In the genomic region with DNA sequence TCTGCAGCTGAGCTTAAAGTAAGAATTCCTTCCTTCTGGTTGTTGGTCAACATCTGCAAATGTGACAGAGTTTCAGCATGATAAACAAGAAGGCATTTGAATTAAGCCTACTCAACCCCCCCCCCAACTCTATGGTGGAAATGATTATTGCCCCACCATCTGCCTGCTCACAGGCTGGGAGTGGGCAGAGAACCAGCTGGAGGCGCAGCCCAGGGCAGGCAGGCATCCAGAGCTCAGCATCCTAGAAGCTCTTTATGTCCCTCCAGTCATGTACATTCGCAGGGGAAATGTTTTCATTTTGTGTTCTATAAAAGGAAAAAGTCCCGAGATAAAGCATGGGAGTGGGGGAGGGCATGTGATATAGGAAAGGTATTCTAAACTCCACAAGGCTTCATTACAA, we compare ENCODE assay signal across 12 mouse cellular contexts.
A peak's percentile ranks its signal among the peaks of the same experiment; 100 is the strongest.
DNase-seq lines count a peak whose midpoint lies in the region; ATAC-seq lines count a peak whose summit lies in the region.
"Had no signal": no experiment of that assay in that cellular context is flagged by ENCODE, and none has a peak within 500 bp of the region (broad histone marks: within the 10 kb centered on the region; RNA-seq: fewer than 3 reads in every experiment).

No protein-coding gene starts in this region.

- DNase-seq in heart, adult 11 months, result no peak
- peak; percentile 84 to 87 for DNase-seq in cerebellum, postnatal 25 days
- peak; percentile 62 to 76 for DNase-seq in layer of hippocampus, postnatal 36 days
- peak; percentile 30 for DNase-seq in right cerebral cortex, postnatal 4 days
- DNase-seq in ovary, postnatal 36 days (ENCODE audit: low spot score), result no peak
- DNase-seq in embryo, embryonic 10.5 days (ENCODE audit: low spot score), result no peak
- DNase-seq: gastrocnemius, adult 2 months; midbrain, embryonic 14.5 days had no signal

- H3K4me1 ChIP-seq in heart, embryonic 13.5 days, result peaks cover 51% of the 10 kb centered on the region
- H3K4me1 ChIP-seq: kidney, embryonic 15.5 days had no signal

- no peaks in the 10 kb centered on the region for H3K27me3 ChIP-seq in heart, embryonic 13.5 days (replicated peaks)
- H3K27me3 ChIP-seq: kidney, embryonic 15.5 days had no signal

- no peak overlapping the region for H3K9ac ChIP-seq in heart, embryonic 13.5 days
- H3K9ac ChIP-seq: kidney, embryonic 15.5 days had no signal

- peak overlapping the region; percentile 32; the same call in 1 of the 2 replicates for H3K27ac ChIP-seq in heart, embryonic 13.5 days (replicated peaks)
- H3K27ac ChIP-seq: gastrocnemius, adult 2 months; kidney, embryonic 15.5 days had no signal

- H3K4me3 ChIP-seq in heart, embryonic 13.5 days, result no peak overlapping the region
- H3K4me3 ChIP-seq: gastrocnemius, adult 2 months; kidney, embryonic 15.5 days had no signal

- no peak overlapping the region for H3K4me2 ChIP-seq in heart, embryonic 13.5 days
- H3K4me2 ChIP-seq: kidney, embryonic 15.5 days had no signal

- ATAC-seq in heart, embryonic 13.5 days (ENCODE audit: extremely low read depth, insufficient number of reproducible peaks, low FRiP score, low TSS enrichment), result no peak
- no peak for ATAC-seq in megakaryocyte progenitor cell, adult 5-6 weeks (replicated peaks; ENCODE audit: poor library complexity)
- ATAC-seq: lung, postnatal 0 days had no signal

- H3K36me3 ChIP-seq in heart, embryonic 13.5 days, result peaks cover 10% of the 10 kb centered on the region
- H3K36me3 ChIP-seq: kidney, embryonic 15.5 days had no signal

- no peaks in the 10 kb centered on the region for H3K9me3 ChIP-seq in heart, embryonic 13.5 days
- H3K9me3 ChIP-seq: kidney, embryonic 15.5 days had no signal

- 57% methylated on average over 3 of the region's 3 CpGs for WGBS in heart, embryonic 13.5 days

Comparison
In these comparisons a context has a peak if more than half of its experiments do, and no peak if none do; other contexts are left out.
1. DNase-seq: peak in cerebellum, postnatal 25 days (2 of 2), layer of hippocampus, postnatal 36 days (2 of 2) and right cerebral cortex, postnatal 4 days (single experiment); none in heart, adult 11 months (single experiment), ovary, postnatal 36 days (single experiment) and embryo, embryonic 10.5 days (single experiment).